Mouse (Mus musculus): ENCODE data around the gene Sh3bp2. TPM values are rescaled to one million over a fixed set of nuclear protein-coding genes. Genes with fewer than 3 reads are reported as not detected.
A peak's percentile ranks its signal among the peaks of the same experiment; 100 is the strongest.

The Sh3bp2 gene
- polyA plus RNA-seq, 1 experiment, result 12.4 TPM

- H3K4me3 ChIP-seq (ENCODE audit: low read depth, low read length), result no peak overlapping the region
- 0 out of 2 replicates have a peak overlapping the region, but pooled peaks have one; percentile 16 for H3K27ac ChIP-seq (ENCODE audit: insufficient read depth, low read depth, low read length)
- no peaks in the 10 kb centered on the region for H3K36me3 ChIP-seq (ENCODE audit: control insufficient read depth, insufficient read depth, low read length)
- peaks cover 30% of the 10 kb centered on the region for H3K4me1 ChIP-seq (ENCODE audit: control insufficient read depth, insufficient read depth, insufficient read length, low read length)
- TF ChIP-seq CTCF (IDR thresholded peaks at IDR 0.05; ENCODE audit: extremely low read depth, insufficient read length, insufficient replicate concordance, low read depth, low read length), result no peak
- no peak for TF ChIP-seq POLR2A (IDR thresholded peaks at IDR 0.05; ENCODE audit: low read depth, low read length)
- H3K27me3 ChIP-seq (ENCODE audit: control insufficient read depth, insufficient read depth, low read length), result no peaks in the 10 kb centered on the region
Observed at GRCm38 (mm10) chr5:34524511-34524910, 1.1 kb upstream of the Sh3bp2 start.

GRCm38 (mm10) chr5:34526477-34526775 lies 788 bp downstream of the Sh3bp2 start:
- TF ChIP-seq CTCF (IDR thresholded peaks at IDR 0.05; ENCODE audit: extremely low read depth, insufficient read length, insufficient replicate concordance, low read depth, low read length), result peak; percentile 17; the same call in 1 of the 2 replicates
- TF ChIP-seq POLR2A (IDR thresholded peaks at IDR 0.05; ENCODE audit: low read depth, low read length), result no peak
- WGBS, result 82% methylated on average over 5 of the region's 5 CpGs
- no peak overlapping the region for H3K27ac ChIP-seq (ENCODE audit: insufficient read depth, low read depth, low read length)
- peaks cover 42% of the 10 kb centered on the region for H3K4me1 ChIP-seq (ENCODE audit: control insufficient read depth, insufficient read depth, insufficient read length, low read length)
- peak overlapping the region; percentile 76 for H3K4me3 ChIP-seq (ENCODE audit: low read depth, low read length)
- H3K27me3 ChIP-seq (ENCODE audit: control insufficient read depth, insufficient read depth, low read length), result no peaks in the 10 kb centered on the region
- H3K36me3 ChIP-seq (ENCODE audit: control insufficient read depth, insufficient read depth, low read length), result no peaks in the 10 kb centered on the region

GRCm38 (mm10) chr5:34527352-34527751 lies 1.7 kb downstream of the Sh3bp2 start:
- WGBS, result 95% methylated on average over 2 of the region's 2 CpGs
- no peak overlapping the region for H3K4me3 ChIP-seq (ENCODE audit: low read depth, low read length)

GRCm38 (mm10) chr5:34528724-34529123 lies 3.1 kb downstream of the Sh3bp2 start:
- 28% methylated on average over 5 of the region's 5 CpGs for WGBS
- Histone ChIP-seq H3K4me3 (ENCODE audit: low read depth, low read length) (no peak overlapping the region), H3K36me3 (ENCODE audit: control insufficient read depth, insufficient read depth, low read length) (no peaks in the 10 kb centered on the region), H3K27ac (ENCODE audit: insufficient read depth, low read depth, low read length) (peak overlapping the region; percentile 52), H3K27me3 (ENCODE audit: control insufficient read depth, insufficient read depth, low read length) (no peaks in the 10 kb centered on the region), H3K4me1 (ENCODE audit: control insufficient read depth, insufficient read depth, insufficient read length, low read length) (peaks cover 43% of the 10 kb centered on the region)
- TF ChIP-seq POLR2A (IDR thresholded peaks at IDR 0.05; ENCODE audit: low read depth, low read length), result no peak
- no peak for TF ChIP-seq CTCF (IDR thresholded peaks at IDR 0.05; ENCODE audit: extremely low read depth, insufficient read length, insufficient replicate concordance, low read depth, low read length)

More at GRCm38 (mm10) chr5:34527352-34527751, 1.7 kb downstream of the Sh3bp2 start:
- no peak for TF ChIP-seq POLR2A (IDR thresholded peaks at IDR 0.05; ENCODE audit: low read depth, low read length)
- no peak for TF ChIP-seq CTCF (IDR thresholded peaks at IDR 0.05; ENCODE audit: extremely low read depth, insufficient read length, insufficient replicate concordance, low read depth, low read length)
- peaks cover 40% of the 10 kb centered on the region for H3K4me1 ChIP-seq (ENCODE audit: control insufficient read depth, insufficient read depth, insufficient read length, low read length)
- H3K36me3 ChIP-seq (ENCODE audit: control insufficient read depth, insufficient read depth, low read length), result no peaks in the 10 kb centered on the region
- H3K27ac ChIP-seq (ENCODE audit: insufficient read depth, low read depth, low read length), result no peak overlapping the region
- no peaks in the 10 kb centered on the region for H3K27me3 ChIP-seq (ENCODE audit: control insufficient read depth, insufficient read depth, low read length)

GRCm38 (mm10) chr5:34530116-34530515 lies 4.5 kb downstream of the Sh3bp2 start:
- Histone ChIP-seq H3K4me1 (ENCODE audit: control insufficient read depth, insufficient read depth, insufficient read length, low read length) (peaks cover 48% of the 10 kb centered on the region), H3K36me3 (ENCODE audit: control insufficient read depth, insufficient read depth, low read length) (no peaks in the 10 kb centered on the region), H3K27ac (ENCODE audit: insufficient read depth, low read depth, low read length) (peak overlapping the region; percentile 82), H3K27me3 (ENCODE audit: control insufficient read depth, insufficient read depth, low read length) (no peaks in the 10 kb centered on the region), H3K4me3 (ENCODE audit: low read depth, low read length) (no peak overlapping the region)
- TF ChIP-seq POLR2A (IDR thresholded peaks at IDR 0.05; ENCODE audit: low read depth, low read length) (no peak), CTCF (IDR thresholded peaks at IDR 0.05; ENCODE audit: extremely low read depth, insufficient read length, insufficient replicate concordance, low read depth, low read length) (no peak)
- WGBS, result 58% methylated on average over 5 of the region's 5 CpGs

- Histone ChIP-seq H3K4me1 (ENCODE audit: control insufficient read depth, insufficient read depth, insufficient read length, low read length) (peaks cover 51% of the 10 kb centered on the region), H3K27me3 (ENCODE audit: control insufficient read depth, insufficient read depth, low read length) (no peaks in the 10 kb centered on the region), H3K27ac (ENCODE audit: insufficient read depth, low read depth, low read length) (peak overlapping the region; percentile 82), H3K36me3 (ENCODE audit: control insufficient read depth, insufficient read depth, low read length) (no peaks in the 10 kb centered on the region), H3K4me3 (ENCODE audit: low read depth, low read length) (no peak overlapping the region)
- 24% methylated on average over 4 of the region's 4 CpGs for WGBS
- TF ChIP-seq CTCF (IDR thresholded peaks at IDR 0.05; ENCODE audit: extremely low read depth, insufficient read length, insufficient replicate concordance, low read depth, low read length), result no peak
- TF ChIP-seq POLR2A (IDR thresholded peaks at IDR 0.05; ENCODE audit: low read depth, low read length), result no peak
Observed at GRCm38 (mm10) chr5:34530687-34531086, 5.0 kb downstream of the Sh3bp2 start.

- Histone ChIP-seq H3K4me3 (ENCODE audit: low read depth, low read length) (no peak overlapping the region), H3K36me3 (ENCODE audit: control insufficient read depth, insufficient read depth, low read length) (no peaks in the 10 kb centered on the region), H3K4me1 (ENCODE audit: control insufficient read depth, insufficient read depth, insufficient read length, low read length) (peaks cover 41% of the 10 kb centered on the region), H3K27ac (ENCODE audit: insufficient read depth, low read depth, low read length) (0 out of 2 replicates have a peak overlapping the region, but pooled peaks have one; percentile 12), H3K27me3 (ENCODE audit: control insufficient read depth, insufficient read depth, low read length) (no peaks in the 10 kb centered on the region)
- 88% methylated on average over 5 of the region's 5 CpGs for WGBS
- TF ChIP-seq POLR2A (IDR thresholded peaks at IDR 0.05; ENCODE audit: low read depth, low read length) (no peak), CTCF (IDR thresholded peaks at IDR 0.05; ENCODE audit: extremely low read depth, insufficient read length, insufficient replicate concordance, low read depth, low read length) (no peak)
Observed at GRCm38 (mm10) chr5:34533066-34533465, 7.4 kb downstream of the Sh3bp2 start.

Data from small intestine, adult 2 months (tissue).